Mouse (Mus musculus) testis, adult 2 months (tissue): ENCODE data around the gene Pbld1.

Experiments used
- CTCF ChIP-seq: fragments of 200-500 bp; IDR thresholded peaks from 2 replicates; pipeline ENCODE4 v1.5.1; 2012; ENCODE audit warnings: low read depth, mild to moderate bottlenecking, inconsistent platforms, low read length, moderate library complexity; ENCODE audit not compliant: control insufficient read depth, insufficient read depth, insufficient replicate concordance
- POLR2A ChIP-seq: fragments of 200-500 bp; IDR thresholded peaks from 2 replicates; pipeline ENCODE4 v1.6.1; 2012; ENCODE audit warnings: low read depth, mild to moderate bottlenecking, inconsistent platforms, low read length, moderate library complexity; ENCODE audit not compliant: control insufficient read depth

DNA sequence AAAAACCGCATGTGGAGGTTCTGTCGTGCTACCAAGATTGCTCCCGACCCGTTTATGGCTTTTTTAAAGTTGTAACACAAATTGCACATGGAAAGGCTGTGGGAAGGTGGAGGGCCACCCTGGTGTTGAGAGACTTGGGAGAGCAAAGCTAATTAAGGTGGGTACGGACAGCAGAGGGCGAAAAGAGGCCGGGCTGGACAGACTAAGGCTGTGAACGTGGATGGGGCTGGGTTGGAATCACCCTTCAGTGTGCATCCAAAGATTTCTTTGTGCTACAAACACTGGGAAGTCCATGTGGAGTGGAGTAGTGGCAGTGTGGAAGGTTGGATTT lies 35.4 kb upstream of the Pbld1 start:
- TF ChIP-seq POLR2A: no peak
- no peak; the same call in 1 of the 2 replicates for TF ChIP-seq CTCF
